Mouse (Mus musculus) inflammation-experienced regulatory T-cells (primary cell): ENCODE measurements around the gene Rpl5. TPM values are rescaled to one million over a fixed set of nuclear protein-coding genes. Genes with fewer than 3 reads are reported as not detected.

ENCODE experiments used
- polyA plus RNA-seq, 2 experiments: library from polyadenylated mRNA; unstranded; fragments of 100-300 nt; shearing (Covaris generic); gene quantifications; one replicate each; pipeline ENCODE4 v1.2.1; 2017

Gene Rpl5
- 10 to 100 TPM; 15.6 to 16.4 TPM for polyA plus RNA-seq

DNA sequence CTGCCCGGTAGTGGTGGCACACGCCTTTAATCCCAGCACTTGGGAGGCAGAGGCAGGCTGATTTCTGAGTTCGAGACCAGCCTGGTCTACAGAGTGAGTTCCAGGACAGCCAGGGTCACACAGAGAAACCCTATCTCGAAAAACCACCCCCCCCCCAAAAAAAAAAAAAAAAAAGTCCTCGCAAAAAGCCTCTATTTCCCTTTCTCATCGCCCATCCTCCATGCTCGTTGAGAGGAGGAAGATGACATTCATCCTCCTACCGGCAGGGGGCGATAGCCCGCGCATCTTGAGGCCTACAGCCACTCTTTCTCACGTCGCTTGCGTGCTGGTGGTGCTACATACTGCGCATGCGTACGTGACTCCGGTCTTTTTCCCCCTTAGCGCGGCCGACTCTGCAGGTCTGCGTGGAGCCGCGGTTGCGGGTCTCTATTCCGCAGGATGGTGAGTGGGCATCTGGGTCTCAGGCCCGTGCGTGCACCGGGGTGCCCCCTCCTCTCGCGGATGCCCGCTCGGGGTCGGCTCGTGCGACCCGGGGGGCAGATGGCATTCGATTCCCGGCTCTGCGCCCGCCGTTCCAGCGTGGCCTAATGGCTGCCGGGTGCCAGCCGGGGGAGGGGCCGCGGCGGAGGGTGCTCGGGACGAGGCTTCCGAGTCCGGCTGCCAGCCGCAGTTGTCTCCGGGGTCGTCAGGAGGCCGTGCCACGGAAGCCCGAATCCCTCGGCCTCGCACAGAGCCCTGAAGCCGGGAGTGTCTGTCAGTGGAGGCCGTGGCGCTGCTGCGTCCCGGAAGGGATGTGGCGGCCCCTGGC is at the start of gene Rpl5:
Gene Rpl5 (plus strand): TSS at position 297 of the 808 bp plus-strand sequence.

DNA sequence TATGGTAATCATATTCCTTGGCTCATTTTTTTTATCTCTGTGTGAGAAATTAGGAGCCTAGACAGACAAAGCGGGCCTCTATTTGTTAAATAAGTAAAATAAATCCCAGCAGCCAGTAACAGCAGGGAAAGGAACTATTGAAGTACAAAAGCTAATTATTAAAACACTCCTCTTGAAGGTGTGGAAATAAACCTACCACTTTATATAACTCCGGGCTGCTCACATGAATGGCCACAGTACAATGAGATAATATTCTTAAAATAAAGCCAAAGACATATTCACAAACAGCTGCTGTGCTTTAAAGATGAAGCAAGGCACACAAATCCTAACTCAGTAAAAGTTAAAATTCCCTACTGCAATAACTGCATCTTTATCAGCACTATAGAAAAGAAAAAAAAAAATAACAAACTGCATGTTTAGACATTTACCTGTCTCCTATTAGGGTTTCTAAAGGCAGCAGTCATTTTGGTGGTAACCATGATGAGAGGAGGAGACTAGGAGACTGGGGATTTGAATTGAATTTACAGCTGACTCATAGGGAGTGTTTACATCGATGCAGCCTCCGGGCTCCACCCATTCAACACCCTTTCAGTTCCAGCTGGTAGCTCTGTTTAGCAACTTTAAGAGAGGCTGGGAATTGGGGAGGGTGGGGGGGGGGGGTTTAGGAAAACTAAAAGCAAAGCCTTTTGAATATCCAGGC is 25.6 kb upstream of the Rpl5 start, which contains the start of gene Evi5:
Gene Evi5 (minus strand): TSS at position 547 of the 700 bp plus-strand sequence.

Other genes starting within 250 kb of the Rpl5 start
- 10 to 100 TPM; 26.7 to 32.2 TPM for gene Gfi1, start 174.5 kb upstream of the Rpl5 start, polyA plus RNA-seq
- gene Ube2d2b, start 70.4 kb upstream of the Rpl5 start, polyA plus RNA-seq = under 1 TPM; 0.30 to 0.39 TPM
- 1 to 10 TPM; 4.8 to 6.8 TPM for gene Evi5, start 25.4 kb upstream of the Rpl5 start, polyA plus RNA-seq
- 10 to 100 TPM; 58.3 to 85.5 TPM for gene Fam69a, start 86.6 kb downstream of the Rpl5 start, polyA plus RNA-seq
- 10 to 100 TPM; 83.2 to 93.8 TPM for gene Mtf2, start 165.2 kb downstream of the Rpl5 start, polyA plus RNA-seq
- 10 to 100 TPM; 67.8 to 91.2 TPM for gene Tmed5, start 232.1 kb downstream of the Rpl5 start, polyA plus RNA-seq
- gene Ccdc18, start 232.4 kb downstream of the Rpl5 start, polyA plus RNA-seq = 1 to 10 TPM; 1.3 to 1.5 TPM